Mouse (Mus musculus): ENCODE results near the gene Ccdc142.

Ccdc142 gene

GRCm38 (mm10) chr6:83086121-83087035 is 15.0 kb upstream of the Ccdc142 start, which contains the start of gene Lbx2:
Gene Lbx2 (plus strand): TSS chr6:83086367.
- no peak for DNase-seq

DNA sequence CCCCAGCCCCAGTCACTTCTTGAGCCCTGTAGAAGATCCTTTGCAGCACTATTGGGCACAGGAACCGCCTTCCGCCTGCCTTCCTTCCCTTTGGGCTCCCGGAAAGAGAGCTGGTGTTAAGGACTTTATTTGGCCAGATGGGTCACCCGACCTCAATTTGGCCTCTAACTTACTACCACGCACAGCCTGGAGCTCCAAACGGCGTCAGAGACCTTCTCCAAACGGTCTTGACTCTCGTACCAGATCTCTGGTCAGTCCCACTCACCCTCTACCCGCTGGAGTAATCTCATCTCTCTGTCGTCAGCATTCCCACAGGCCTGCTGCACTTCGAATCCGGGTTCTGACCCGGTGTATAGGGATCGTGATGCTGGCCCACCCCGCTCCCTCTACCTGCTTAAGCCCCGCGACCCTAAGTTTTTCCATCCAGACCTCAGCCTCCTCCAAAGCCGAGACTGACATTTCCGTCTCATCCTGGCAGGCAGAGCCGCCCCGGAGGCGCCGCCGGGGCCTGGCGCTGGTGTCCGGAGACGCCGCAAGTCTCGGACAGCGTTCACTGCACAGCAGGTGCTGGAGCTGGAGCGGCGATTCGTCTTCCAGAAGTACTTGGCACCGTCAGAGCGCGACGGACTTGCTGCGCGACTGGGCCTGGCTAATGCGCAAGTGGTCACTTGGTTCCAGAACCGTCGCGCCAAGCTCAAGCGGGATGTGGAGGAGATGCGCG is 14.0 kb upstream of the Ccdc142 start:
- no peak for DNase-seq

GRCm38 (mm10) chr6:83087926-83088260 is 13.5 kb upstream of the Ccdc142 start:
- DNase-seq = no peak

DNA sequence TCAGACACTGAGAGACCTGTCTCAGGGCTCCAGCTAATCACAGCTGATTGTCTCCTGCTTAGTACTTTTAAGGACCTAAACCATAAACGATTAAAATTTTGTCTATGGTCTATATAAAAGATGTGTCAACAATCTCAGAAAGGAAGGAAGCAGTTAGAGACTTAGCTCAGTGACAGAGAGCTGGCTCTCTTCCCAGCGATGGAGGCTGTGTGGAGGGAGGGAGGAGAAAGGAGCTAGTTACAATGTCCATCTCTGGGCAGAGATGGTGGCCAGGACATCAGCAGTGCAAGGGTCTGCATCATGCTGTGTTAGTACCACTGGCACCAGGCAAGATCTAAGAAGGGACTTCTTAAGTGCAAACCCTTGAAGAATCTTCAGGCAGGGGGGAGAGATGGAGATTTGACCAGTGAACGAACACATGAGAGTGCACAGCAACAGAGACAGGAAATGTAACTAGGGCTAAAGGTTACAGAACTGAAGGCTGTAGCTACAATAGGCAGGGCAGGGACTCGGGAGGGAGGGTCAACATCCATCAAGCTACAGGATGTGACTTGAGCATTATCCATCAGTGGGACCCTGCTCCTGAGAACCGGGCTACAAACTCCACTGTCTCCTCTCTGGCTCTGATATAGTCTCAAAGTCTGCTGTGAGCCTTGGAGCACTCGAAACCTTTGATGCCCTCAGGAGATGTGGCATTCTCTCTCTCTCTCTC is 8.8 kb upstream of the Ccdc142 start:
- no peak for DNase-seq

- DNase-seq = no peak
These were observed 5.4 kb upstream of the Ccdc142 start for GRCm38 (mm10) chr6:83095968-83096367.

GRCm38 (mm10) chr6:83098411-83098810 is 3.0 kb upstream of the Ccdc142 start:
- DNase-seq = no peak

GRCm38 (mm10) chr6:83101688-83102556 is 521 bp downstream of the Ccdc142 start:
- DNase-seq = peak; percentile 54

DNA sequence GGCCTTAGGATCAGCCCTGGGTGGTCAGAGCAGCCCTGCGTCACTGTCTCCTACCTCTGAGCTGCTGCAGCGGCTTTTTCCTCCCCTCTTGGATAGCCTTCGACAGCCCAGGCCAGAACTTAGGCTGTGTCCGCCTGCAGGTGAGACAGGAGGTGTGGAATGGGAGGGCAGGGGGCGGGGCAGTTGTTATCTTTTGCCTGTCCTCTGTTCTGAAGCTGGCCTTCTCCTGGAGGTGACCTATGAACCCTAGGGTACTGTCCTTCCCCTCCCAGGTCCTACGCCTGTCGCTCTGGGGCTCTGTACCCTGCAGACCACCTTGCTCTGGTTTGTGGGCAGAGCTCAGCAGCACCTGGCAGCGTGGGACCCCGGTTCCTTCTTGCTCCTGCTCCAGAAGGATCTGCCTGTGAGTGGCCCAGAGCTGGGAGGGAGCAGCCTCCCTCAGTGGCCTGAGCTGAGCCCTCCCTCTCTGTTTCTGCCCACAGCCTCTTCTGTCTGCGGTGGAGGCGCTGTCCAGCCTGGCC is 1.8 kb downstream of the Ccdc142 start:
- no peak for DNase-seq

- no peak for DNase-seq
These were observed 2.8 kb downstream of the Ccdc142 start for GRCm38 (mm10) chr6:83104158-83104557.

- peak; percentile 66 for DNase-seq
These were observed 6.4 kb downstream of the Ccdc142 start for GRCm38 (mm10) chr6:83107566-83108400.

DNA sequence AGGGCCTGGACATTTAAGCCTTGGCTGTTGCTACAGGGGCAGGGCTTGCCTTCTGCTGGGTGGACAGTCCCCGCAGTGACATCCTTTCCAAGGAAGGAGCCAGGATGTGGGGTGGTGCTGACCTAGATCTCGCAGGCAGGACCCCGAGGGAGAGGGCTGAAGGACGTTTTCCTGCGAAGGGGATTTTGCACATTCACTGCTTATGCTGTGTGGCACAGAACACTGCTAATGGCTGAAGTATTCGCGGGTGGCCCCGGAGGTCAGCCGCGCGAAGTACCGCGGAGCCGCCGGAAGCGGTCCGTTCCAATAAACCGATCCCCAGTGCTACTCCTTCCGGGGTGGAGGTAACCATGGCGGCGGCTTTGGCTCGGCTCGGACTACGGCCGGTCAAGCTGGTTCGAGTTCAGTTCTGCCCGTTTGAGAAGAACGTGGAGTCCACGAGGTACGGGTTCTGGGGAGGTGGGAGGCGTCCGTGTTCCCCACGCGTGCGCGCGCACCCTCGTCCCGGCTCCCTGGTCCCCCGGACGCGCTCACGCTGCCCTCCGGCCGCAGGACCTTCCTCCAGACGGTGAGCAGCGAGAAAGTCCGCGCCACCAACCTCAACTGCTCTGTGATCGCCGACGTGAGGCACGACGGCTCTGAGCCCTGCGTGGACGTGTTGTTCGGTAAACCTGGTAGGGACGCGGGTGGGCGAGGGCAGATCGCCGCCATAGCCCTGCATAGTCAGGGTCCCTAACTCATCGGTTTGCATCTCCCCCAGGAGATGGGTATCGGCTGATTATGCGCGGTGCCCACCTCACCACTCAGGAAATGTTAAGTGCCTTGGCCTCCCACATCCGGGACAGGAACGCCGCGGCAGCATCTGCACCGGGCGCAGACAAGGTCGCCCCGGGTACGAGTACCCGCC is 7.6 kb downstream of the Ccdc142 start, which contains the start of gene Mrpl53:
TSS of gene Mrpl53 (plus strand) at position 279 of the 907 bp plus-strand sequence.
- peak; percentile 76 for DNase-seq

GRCm38 (mm10) chr6:83111510-83112136 is 10.2 kb downstream of the Ccdc142 start:
- no peak for DNase-seq

GRCm38 (mm10) chr6:83115011-83115671 is 13.7 kb downstream of the Ccdc142 start, which contains the start of gene Mogs:
Gene Mogs (plus strand): TSS chr6:83115496.
- DNase-seq = peak; percentile 88

DNA sequence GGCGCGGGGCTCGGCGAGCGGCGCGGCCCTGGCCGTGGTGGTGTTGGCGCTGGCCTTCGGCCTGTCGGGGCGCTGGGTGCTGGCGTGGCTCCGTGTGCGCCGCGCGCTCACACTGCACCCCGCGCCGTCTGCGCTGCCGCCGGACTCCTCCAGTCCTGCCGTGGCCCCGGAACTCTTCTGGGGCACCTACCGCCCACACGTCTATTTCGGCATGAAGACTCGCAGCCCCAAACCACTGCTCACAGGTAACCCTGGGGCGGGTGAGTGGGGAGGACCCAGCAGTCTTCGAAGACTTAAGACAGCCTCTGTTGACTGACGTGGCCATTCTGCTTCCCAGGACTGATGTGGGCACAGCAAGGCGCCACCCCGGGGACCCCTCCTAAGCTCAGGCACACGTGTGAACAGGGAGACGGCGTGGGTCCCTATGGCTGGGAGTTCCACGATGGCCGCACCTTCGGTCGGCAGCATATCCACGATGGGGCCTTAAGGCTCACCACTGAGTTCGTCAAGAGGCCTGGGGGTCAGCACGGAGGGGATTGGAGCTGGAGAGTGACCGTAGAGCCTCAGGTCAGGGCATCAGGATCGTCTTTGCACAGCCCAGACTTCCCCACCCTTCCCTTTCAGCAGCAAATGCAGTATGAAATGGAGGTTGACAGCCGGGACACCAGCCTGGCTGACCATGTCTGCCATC is 14.4 kb downstream of the Ccdc142 start:
- no peak for DNase-seq

DNA sequence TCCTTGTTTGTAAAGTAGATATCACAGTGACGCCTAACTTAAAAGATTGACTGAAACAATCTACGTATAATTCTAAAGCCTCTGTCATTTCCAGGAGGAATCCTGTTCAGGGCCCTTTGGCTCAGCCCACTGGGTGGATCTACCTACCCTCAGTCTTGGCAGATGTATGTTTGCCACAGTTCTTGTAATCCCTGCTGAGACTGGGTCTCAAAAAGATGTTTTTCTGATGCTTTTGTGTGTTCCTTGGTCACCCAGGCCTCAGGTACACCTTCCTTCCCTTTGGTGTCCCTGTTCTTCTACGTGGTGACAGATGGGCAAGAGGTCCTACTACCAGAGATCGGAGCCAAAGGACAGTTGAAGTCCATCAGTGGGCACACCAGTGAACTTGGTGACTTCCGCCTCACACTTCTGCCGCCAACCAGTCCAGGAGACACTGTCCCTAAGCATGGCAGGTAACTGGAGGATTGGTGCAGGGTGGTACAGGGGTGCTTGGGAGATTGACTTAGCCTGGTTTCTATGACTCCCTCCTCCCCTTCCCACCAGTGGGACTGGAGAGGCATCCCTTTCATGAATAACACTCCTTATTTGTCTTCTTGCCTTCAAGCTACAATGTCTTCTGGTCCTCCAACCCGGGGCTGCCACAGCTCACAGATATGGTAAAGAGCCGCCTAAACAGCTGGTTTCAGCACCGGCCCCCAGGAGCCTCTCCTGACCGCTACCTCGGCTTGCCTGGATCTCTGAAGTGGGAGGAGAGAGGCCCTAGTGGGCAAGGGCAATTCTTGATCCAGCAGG is 15.2 kb downstream of the Ccdc142 start:
- DNase-seq = no peak

GRCm38 (mm10) chr6:83117165-83117438 is 15.7 kb downstream of the Ccdc142 start:
- no peak for DNase-seq

GRCm38 (mm10) chr6:83117616-83118015 is 16.2 kb downstream of the Ccdc142 start:
- no peak for DNase-seq

- DNase-seq = no peak
These were observed 17.0 kb downstream of the Ccdc142 start for GRCm38 (mm10) chr6:83118369-83118768.
